Mouse (Mus musculus): Measurements from ENCODE around the gene Trpm8.

DNA sequence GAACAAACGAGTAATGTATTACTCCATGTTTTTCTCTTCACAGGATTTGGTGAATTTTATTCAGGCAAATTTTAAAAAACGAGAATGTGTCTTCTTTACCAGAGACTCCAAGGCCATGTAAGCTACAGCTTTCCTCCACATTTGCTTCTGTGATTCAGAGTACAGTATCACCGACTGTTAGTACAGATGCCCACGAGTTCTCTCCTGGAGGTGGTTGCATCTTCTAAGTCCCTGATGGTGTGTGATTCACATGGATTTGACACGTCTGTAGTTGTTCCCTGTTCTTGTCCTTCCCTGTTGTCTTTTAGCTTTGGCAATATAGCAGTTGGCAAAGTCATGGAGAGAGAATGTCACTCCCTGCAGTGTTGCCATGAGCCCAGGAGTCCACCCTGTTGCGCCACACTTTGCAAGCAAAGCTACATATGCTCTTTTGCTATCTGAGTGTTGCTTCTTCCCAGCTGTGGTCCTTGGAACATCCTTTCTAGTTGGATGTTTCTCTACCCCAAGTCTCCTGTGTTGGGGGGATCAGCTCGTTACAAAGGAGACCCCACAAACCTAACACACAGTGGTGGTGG is 43.4 kb downstream of the Trpm8 start:
- no peak for TF ChIP-seq EP300 (IDR thresholded peaks at IDR 0.05; ENCODE audit: low read depth)
- TF ChIP-seq CTCF (IDR thresholded peaks at IDR 0.05; ENCODE audit: low read depth), result no peak
